Mouse (Mus musculus) left cerebral cortex, adult 18-20 months (tissue): Measurements from ENCODE around the gene Clcn3. TPM values are rescaled to one million over a fixed set of nuclear protein-coding genes. Genes with fewer than 3 reads are reported as not detected.
"Not testable (repeated sequence)": the region's sequence is repeated elsewhere in the genome, so short reads cannot be mapped to it uniquely, and the experiment has no call there.

Source experiments
- DNase-seq, 2 experiments: peaks; one replicate each; pipeline ENCODE4 v3.0.0; 2021 to 2022; ENCODE audit warnings: low spot score in 2 of 2, mixed read lengths in 1 of 2
- long read RNA-seq, 2 experiments: library from polyadenylated mRNA; stranded (forward); transcript quantifications; one replicate each; pipeline ENCODE4 v2.0.0; 2021
- total RNA-seq, 2 experiments: library from RNA; stranded (reverse); gene quantifications; 2 replicates each; pipeline ENCODE4 v1.2.3; 2021

Gene Clcn3
- total RNA-seq, result 100 to 1,000 TPM; 122 to 128 TPM
- long read RNA-seq, experiment 1, full-length matches to known transcripts, result 74 of 100 reads
- long read RNA-seq, experiment 1, partial matches to known transcripts, result 18 of 100 reads
- long read RNA-seq, experiment 1, other reads (novel, unspliced or antisense), result 8 of 100 reads
- long read RNA-seq, experiment 2, full-length matches to known transcripts, result 30 of 53 reads
- long read RNA-seq, experiment 2, partial matches to known transcripts, result 18 of 53 reads
- long read RNA-seq, experiment 2, other reads (novel, unspliced or antisense), result 5 of 53 reads

GRCm38 (mm10) chr8:60982701-60983687 is at the start of gene Clcn3:
Clcn3 (minus strand) TSS chr8:60983300.
- peak; percentile 97 to 98 for DNase-seq

- DNase-seq, result no peak
These were observed 13.4 kb upstream of the Clcn3 start for GRCm38 (mm10) chr8:60996468-60996867.

- no peak for DNase-seq
These were observed 10.5 kb upstream of the Clcn3 start for GRCm38 (mm10) chr8:60993639-60993986.

GRCm38 (mm10) chr8:60992910-60993638 is 10.0 kb upstream of the Clcn3 start, which contains the start of gene Nek1:
Nek1 (plus strand) TSS chr8:60993195.
- DNase-seq, result peak; percentile 99

- DNase-seq, result peak; percentile 64 to 68
These were observed 9.4 kb upstream of the Clcn3 start for GRCm38 (mm10) chr8:60992561-60992909.

GRCm38 (mm10) chr8:60984260-60985010 is 1.3 kb upstream of the Clcn3 start:
- DNase-seq, result not testable (repeated sequence)

GRCm38 (mm10) chr8:60983688-60984079 is 584 bp upstream of the Clcn3 start:
- peak; percentile 19 to 55 for DNase-seq

GRCm38 (mm10) chr8:60981388-60981787 is 1.7 kb downstream of the Clcn3 start:
- DNase-seq, result no peak

GRCm38 (mm10) chr8:60978496-60978895 is 4.6 kb downstream of the Clcn3 start:
- no peak for DNase-seq

- DNase-seq, result no peak
These were observed 6.3 kb downstream of the Clcn3 start for GRCm38 (mm10) chr8:60976818-60977217.

- DNase-seq, result no peak
These were observed 8.3 kb downstream of the Clcn3 start for GRCm38 (mm10) chr8:60974837-60975236.

- no peak for DNase-seq
These were observed 9.7 kb downstream of the Clcn3 start for GRCm38 (mm10) chr8:60973448-60973847.

- no peak for DNase-seq
These were observed 11.3 kb downstream of the Clcn3 start for GRCm38 (mm10) chr8:60971808-60972207.

- DNase-seq, result no peak
These were observed 14.0 kb downstream of the Clcn3 start for GRCm38 (mm10) chr8:60969091-60969490.

- no peak for DNase-seq
These were observed 17.4 kb downstream of the Clcn3 start for GRCm38 (mm10) chr8:60965741-60966140.

GRCm38 (mm10) chr8:60965306-60965705 is 17.8 kb downstream of the Clcn3 start:
- no peak for DNase-seq

GRCm38 (mm10) chr8:60964518-60964917 is 18.6 kb downstream of the Clcn3 start:
- no peak for DNase-seq

- no peak for DNase-seq
These were observed 19.2 kb downstream of the Clcn3 start for GRCm38 (mm10) chr8:60963931-60964330.

- no peak for DNase-seq
These were observed 20.3 kb downstream of the Clcn3 start for GRCm38 (mm10) chr8:60962763-60963162.

- DNase-seq, result no peak
These were observed 26.3 kb downstream of the Clcn3 start for GRCm38 (mm10) chr8:60956847-60957246.
